Mouse (Mus musculus) liver, adult 2 months (tissue): ENCODE data around the gene Mrtfa.

ENCODE experiments used
- CTCF ChIP-seq: fragments of 200-500 bp; IDR thresholded peaks from 2 replicates; pipeline ENCODE4 v1.5.1; 2011; ENCODE audit warnings: low read depth, low read length, control low read depth
- POLR2A ChIP-seq: fragments of 200-500 bp; IDR thresholded peaks from 2 replicates; pipeline ENCODE4 v1.6.1; 2011; ENCODE audit warnings: low read length, control low read depth; ENCODE audit not compliant: insufficient read depth; ENCODE audit errors: extremely low read depth

- TF ChIP-seq POLR2A (no peak), CTCF (no peak)
Measured at GRCm38 (mm10) chr15:81156453-81156852, 34.1 kb downstream of the Mrtfa start.
